Mouse (Mus musculus): Measurements from ENCODE around the gene Lclat1.
"Not testable (repeated sequence)": the region's sequence is repeated elsewhere in the genome, so short reads cannot be mapped to it uniquely, and the experiment has no call there.

Gene Lclat1

GRCm38 (mm10) chr17:73246926-73247325 is 139.1 kb downstream of the Lclat1 start:
- DNase-seq = no peak

GRCm38 (mm10) chr17:73247758-73248157 is 140.0 kb downstream of the Lclat1 start:
- no peak for DNase-seq

GRCm38 (mm10) chr17:73250488-73251141 is 142.8 kb downstream of the Lclat1 start:
- no peak for DNase-seq

GRCm38 (mm10) chr17:73251142-73251502 is 143.3 kb downstream of the Lclat1 start:
- no peak for DNase-seq

GRCm38 (mm10) chr17:73251812-73252608 is 144.2 kb downstream of the Lclat1 start:
- no peak for DNase-seq

GRCm38 (mm10) chr17:73253291-73253969 is 145.6 kb downstream of the Lclat1 start:
- no peak for DNase-seq

- no peak for DNase-seq
These were observed 148.0 kb downstream of the Lclat1 start for GRCm38 (mm10) chr17:73255801-73256200.

GRCm38 (mm10) chr17:73258620-73259019 is 150.8 kb downstream of the Lclat1 start:
- no peak for DNase-seq

GRCm38 (mm10) chr17:73259258-73259657 is 151.5 kb downstream of the Lclat1 start:
- not testable (repeated sequence) for DNase-seq

- DNase-seq = no peak
These were observed 154.8 kb downstream of the Lclat1 start for GRCm38 (mm10) chr17:73262558-73262957.

- DNase-seq = no peak
These were observed 155.3 kb downstream of the Lclat1 start for GRCm38 (mm10) chr17:73263077-73263501.

- no peak for DNase-seq
These were observed 163.3 kb downstream of the Lclat1 start for GRCm38 (mm10) chr17:73270871-73271796.

- no peak for DNase-seq
These were observed 164.2 kb downstream of the Lclat1 start for GRCm38 (mm10) chr17:73271797-73272600.

- no peak for DNase-seq
These were observed 166.0 kb downstream of the Lclat1 start for GRCm38 (mm10) chr17:73273809-73274208.

- DNase-seq = no peak
These were observed 167.3 kb downstream of the Lclat1 start for GRCm38 (mm10) chr17:73275066-73275465.

GRCm38 (mm10) chr17:73277770-73278169 is 170.0 kb downstream of the Lclat1 start:
- no peak for DNase-seq

- DNase-seq = not testable (repeated sequence)
These were observed 174.9 kb downstream of the Lclat1 start for GRCm38 (mm10) chr17:73282702-73283101.

GRCm38 (mm10) chr17:73284301-73284700 is 176.5 kb downstream of the Lclat1 start:
- DNase-seq = no peak
